Comparison of ENCODE assay signal across 8 mouse cellular contexts in genomic region chr9:64736076-64736638, GRCm38 (mm10). TPM values are rescaled to one million over a fixed set of nuclear protein-coding genes. Genes with fewer than 3 reads are reported as not detected.
DNase-seq lines count a peak whose midpoint lies in the region; ATAC-seq lines count a peak whose summit lies in the region.

No protein-coding gene starts in this region.

- DNase-seq in cerebellum, adult 9-11 months: peak; percentile 9
- no peak for DNase-seq in cerebellum, postnatal 4 days (ENCODE audit: low spot score in 2 of 2)
- peak; percentile 4 for DNase-seq in fat pad, adult 2 months (ENCODE audit: extremely low read depth, low read depth, low spot score)
- no peak for DNase-seq in urinary bladder, postnatal 25 days (ENCODE audit: low spot score)
- DNase-seq in adrenal gland, postnatal 36 days: no peak

- H3K27me3 ChIP-seq in limb, embryonic 12.5 days: no peaks in the 10 kb centered on the region
- no peaks in the 10 kb centered on the region for H3K27me3 ChIP-seq in neural tube, embryonic 13.5 days

- H3K9ac ChIP-seq in limb, embryonic 12.5 days (replicated peaks): peak overlapping the region; percentile 91; the same call in 1 of the 2 replicates
- peak overlapping the region; percentile 93 for H3K9ac ChIP-seq in neural tube, embryonic 13.5 days

- H3K9me3 ChIP-seq in limb, embryonic 12.5 days: no peaks in the 10 kb centered on the region
- H3K9me3 ChIP-seq in neural tube, embryonic 13.5 days: no peaks in the 10 kb centered on the region

- 16% methylated on average over 9 of the region's 9 CpGs for WGBS in limb, embryonic 12.5 days
- WGBS in neural tube, embryonic 13.5 days: 14% methylated on average over 9 of the region's 9 CpGs

- H3K36me3 ChIP-seq in limb, embryonic 12.5 days: no peaks in the 10 kb centered on the region
- no peaks in the 10 kb centered on the region for H3K36me3 ChIP-seq in neural tube, embryonic 13.5 days

- H3K4me2 ChIP-seq in limb, embryonic 12.5 days: peak overlapping the region; percentile 73
- peak overlapping the region; percentile 74 for H3K4me2 ChIP-seq in neural tube, embryonic 13.5 days

- no peaks in the 10 kb centered on the region; the same call in 1 of the 2 replicates for H3K4me1 ChIP-seq in limb, embryonic 12.5 days (replicated peaks)
- peaks cover 16% of the 10 kb centered on the region for H3K4me1 ChIP-seq in neural tube, embryonic 13.5 days (replicated peaks)

- peak; percentile 6 for ATAC-seq in CD4-positive, CD25-positive, alpha-beta regulatory T cell, adult 4 months
- ATAC-seq in limb, embryonic 12.5 days (ENCODE audit: insufficient number of reproducible peaks, insufficient read depth, low FRiP score, low TSS enrichment, low read depth): no peak
- no peak for ATAC-seq in neural tube, embryonic 13.5 days (ENCODE audit: low read depth)

- peak overlapping the region; percentile 98 for H3K4me3 ChIP-seq in limb, embryonic 12.5 days (replicated peaks)
- H3K4me3 ChIP-seq in neural tube, embryonic 13.5 days: peak overlapping the region; percentile 79

- H3K27ac ChIP-seq in limb, embryonic 12.5 days: peak overlapping the region; percentile 87; the same call in 1 of the 2 replicates
- H3K27ac ChIP-seq in neural tube, embryonic 13.5 days (replicated peaks): peak overlapping the region; percentile 95

RNA-seq across cellular contexts. Expression of gene Rab11a, which starts 1.4 kb away (rescaled TPM):
- polyA plus RNA-seq in CD4-positive, CD25-positive, alpha-beta regulatory T cell, adult 4 months (2017; shearing (Covaris generic)): 100 to 1,000 TPM; 166 to 218 TPM
- polyA plus RNA-seq in limb, embryonic 12.5 days (2016; fragmentation: Nextera tagmentation; extraction: Ambion mirVana): 236 and 252 TPM in 2 replicates
- polyA plus RNA-seq in neural tube, embryonic 13.5 days (2015; fragmentation: Nextera tagmentation; extraction: Ambion mirVana): 356 and 415 TPM in 2 replicates
- total RNA-seq in adrenal gland, postnatal 36 days (2021): 100 to 1,000 TPM; 266 to 324 TPM

Comparison
In these comparisons a context has a peak if more than half of its experiments do, and no peak if none do; other contexts are left out.
1. DNase-seq: peak in cerebellum, adult 9-11 months (single experiment) and fat pad, adult 2 months (single experiment); none in cerebellum, postnatal 4 days (0 of 2), urinary bladder, postnatal 25 days (single experiment) and adrenal gland, postnatal 36 days (0 of 2).